Mouse (Mus musculus) E14TG2a.4 (cell line): ENCODE data around the gene Slc24a4.
"Not testable (repeated sequence)": the region's sequence is repeated elsewhere in the genome, so short reads cannot be mapped to it uniquely, and the experiment has no call there.

ENCODE experiments used
- H3K27me3 ChIP-seq: 2 replicates; pipeline ENCODE4 v1.6.1; 2014; ENCODE audit warnings: low read length, control low read depth; ENCODE audit not compliant: insufficient read depth
- H3K36me3 ChIP-seq: 2 replicates; pipeline ENCODE4 v1.6.1; 2014; ENCODE audit warnings: low read length, control low read depth; ENCODE audit not compliant: insufficient read depth
- H3K4me1 ChIP-seq: replicated peaks from 2 replicates; pipeline ENCODE4 v1.6.1; 2014; ENCODE audit warnings: low read depth, low read length, control low read depth
- H3K4me3 ChIP-seq: replicated peaks from 2 replicates; pipeline ENCODE4 v1.5.1; 2014; ENCODE audit warnings: mild to moderate bottlenecking, low read length
- H3K9me3 ChIP-seq: 2 replicates; pipeline ENCODE4 v1.6.1; 2014; ENCODE audit warnings: low read length, control low read depth
- CTCF ChIP-seq: conservative IDR thresholded peaks from 2 replicates; pipeline ENCODE4 v1.5.1; 2014; ENCODE audit warnings: low read length
- NANOG ChIP-seq: IDR thresholded peaks from 2 replicates; pipeline ENCODE4 v1.6.1; 2014; ENCODE audit warnings: borderline replicate concordance, low read length, mixed read lengths
- POU5F1 ChIP-seq: IDR thresholded peaks from 2 replicates; pipeline ENCODE4 v1.6.1; 2014; ENCODE audit warnings: low read length, borderline replicate concordance

Slc24a4 gene

GRCm38 (mm10) chr12:102207245-102207644 lies 78.7 kb downstream of the Slc24a4 start:
- H3K36me3 ChIP-seq = no peaks in the 10 kb centered on the region
- no peaks in the 10 kb centered on the region for H3K27me3 ChIP-seq
- H3K4me3 ChIP-seq = no peak overlapping the region
- no peaks in the 10 kb centered on the region for H3K9me3 ChIP-seq
- no peak for TF ChIP-seq POU5F1
- TF ChIP-seq CTCF = no peak
- TF ChIP-seq NANOG = no peak
- H3K4me1 ChIP-seq = 0 out of 2 replicates have a peak, but pooled peaks cover 3% of the 10 kb centered on the region

DNA sequence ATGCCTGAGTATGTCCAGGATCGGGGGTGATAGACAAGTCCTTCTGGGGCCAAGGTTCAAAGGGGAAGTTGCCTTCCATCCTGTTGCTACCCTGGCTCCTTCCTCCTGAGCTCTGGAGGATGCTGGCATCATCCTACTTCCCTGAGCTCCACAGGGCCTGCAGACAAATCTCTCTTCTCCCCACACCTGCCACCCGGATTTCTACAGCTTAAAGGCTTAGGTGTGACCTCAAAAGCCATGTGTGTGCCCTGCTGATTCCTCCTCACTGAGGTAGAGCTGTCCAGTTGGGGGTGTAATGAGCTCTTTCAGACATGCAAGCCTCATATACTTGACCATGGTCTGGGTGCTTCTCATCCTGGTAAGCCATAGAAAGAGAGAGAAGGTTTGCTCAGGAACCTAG lies 82.3 kb downstream of the Slc24a4 start:
- H3K27me3 ChIP-seq = no peaks in the 10 kb centered on the region
- no peak overlapping the region for H3K4me3 ChIP-seq
- 0 out of 2 replicates have a peak, but pooled peaks cover 3% of the 10 kb centered on the region for H3K4me1 ChIP-seq
- TF ChIP-seq NANOG (no peak), POU5F1 (no peak), CTCF (no peak)
- no peaks in the 10 kb centered on the region for H3K36me3 ChIP-seq
- no peaks in the 10 kb centered on the region for H3K9me3 ChIP-seq

- no peaks in the 10 kb centered on the region for H3K9me3 ChIP-seq
- TF ChIP-seq NANOG (no peak), POU5F1 (no peak), CTCF (no peak)
- no peaks in the 10 kb centered on the region for H3K36me3 ChIP-seq
- H3K4me1 ChIP-seq = no peaks in the 10 kb centered on the region
- peaks cover 3% of the 10 kb centered on the region; the same call in 1 of the 2 replicates for H3K27me3 ChIP-seq
- H3K4me3 ChIP-seq = no peak overlapping the region
Observed at GRCm38 (mm10) chr12:102223404-102223803, 94.9 kb downstream of the Slc24a4 start.

GRCm38 (mm10) chr12:102224112-102224511 lies 95.6 kb downstream of the Slc24a4 start:
- not testable (repeated sequence) for H3K27me3 ChIP-seq, H3K4me3 ChIP-seq, H3K36me3 ChIP-seq, H3K4me1 ChIP-seq, H3K9me3 ChIP-seq

DNA sequence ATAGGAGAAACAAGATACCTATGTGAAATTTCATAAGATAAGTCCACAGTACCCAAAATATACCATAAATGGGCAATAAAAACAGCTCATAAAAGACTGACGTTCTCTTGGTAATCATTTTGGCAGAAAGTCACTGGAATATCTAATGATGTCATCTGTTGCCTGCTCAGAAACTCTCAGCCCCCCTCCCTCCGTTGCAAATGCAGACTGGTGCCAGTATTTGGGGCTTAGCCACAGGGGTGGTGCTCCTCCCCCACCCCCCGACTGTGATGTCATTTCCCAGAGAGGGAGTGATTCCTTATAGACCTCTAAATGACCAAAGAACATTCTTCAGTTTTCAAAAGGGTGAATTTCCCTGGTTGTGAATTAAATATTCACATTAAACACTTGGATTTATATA lies 96.6 kb downstream of the Slc24a4 start:
- H3K9me3 ChIP-seq = no peaks in the 10 kb centered on the region
- TF ChIP-seq NANOG (no peak), CTCF (no peak), POU5F1 (no peak)
- no peaks in the 10 kb centered on the region for H3K4me1 ChIP-seq
- H3K27me3 ChIP-seq = no peaks in the 10 kb centered on the region; the same call in 1 of the 2 replicates
- H3K4me3 ChIP-seq = no peak overlapping the region
- H3K36me3 ChIP-seq = no peaks in the 10 kb centered on the region

DNA sequence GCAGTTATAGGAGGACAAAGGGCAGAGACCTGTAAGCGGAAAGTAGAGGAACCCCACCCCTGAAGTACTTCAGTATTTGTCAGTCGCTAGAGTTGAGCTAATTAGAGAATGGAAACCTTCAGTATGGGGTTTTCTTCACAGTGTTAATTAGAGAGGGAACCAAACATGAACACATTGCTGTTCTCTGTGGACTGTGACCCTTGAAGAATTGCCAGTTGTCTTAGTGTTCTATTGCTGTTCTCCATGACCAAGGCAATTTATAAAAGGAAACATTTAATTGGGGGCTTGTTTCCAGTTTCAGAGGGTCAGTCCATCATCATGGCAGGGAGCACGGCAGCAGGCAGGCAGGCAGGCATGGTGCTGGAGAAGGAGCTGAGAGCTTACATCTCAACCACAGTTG lies 107.0 kb downstream of the Slc24a4 start:
- Histone ChIP-seq H3K9me3 (no peaks in the 10 kb centered on the region), H3K4me3 (no peak overlapping the region), H3K27me3 (peaks cover under 1% of the 10 kb centered on the region; the same call in 1 of the 2 replicates), H3K36me3 (no peaks in the 10 kb centered on the region), H3K4me1 (no peaks in the 10 kb centered on the region)
- TF ChIP-seq NANOG (no peak), CTCF (no peak), POU5F1 (no peak)

GRCm38 (mm10) chr12:102236317-102236716 lies 107.8 kb downstream of the Slc24a4 start:
- H3K4me1 ChIP-seq = peaks cover under 1% of the 10 kb centered on the region
- H3K27me3 ChIP-seq = 0 out of 2 replicates have a peak, but pooled peaks cover 5% of the 10 kb centered on the region
- H3K4me3 ChIP-seq = no peak overlapping the region
- no peaks in the 10 kb centered on the region for H3K36me3 ChIP-seq
- no peak for TF ChIP-seq CTCF
- no peak for TF ChIP-seq POU5F1
- TF ChIP-seq NANOG = no peak
- H3K9me3 ChIP-seq = no peaks in the 10 kb centered on the region

- Histone ChIP-seq H3K4me1 (peaks cover 18% of the 10 kb centered on the region), H3K27me3 (peaks cover 9% of the 10 kb centered on the region; the same call in 1 of the 2 replicates), H3K9me3 (peaks cover 5% of the 10 kb centered on the region; the same call in 1 of the 2 replicates), H3K36me3 (no peaks in the 10 kb centered on the region), H3K4me3 (no peak overlapping the region)
- TF ChIP-seq CTCF = no peak
- TF ChIP-seq POU5F1 = no peak
- TF ChIP-seq NANOG = no peak
Observed at GRCm38 (mm10) chr12:102242076-102242722, 113.7 kb downstream of the Slc24a4 start.

- Histone ChIP-seq H3K4me1 (peaks cover 18% of the 10 kb centered on the region), H3K4me3 (no peak overlapping the region), H3K36me3 (no peaks in the 10 kb centered on the region), H3K9me3 (peaks cover 5% of the 10 kb centered on the region; the same call in 1 of the 2 replicates), H3K27me3 (peaks cover 10% of the 10 kb centered on the region; the same call in 1 of the 2 replicates)
- no peak for TF ChIP-seq CTCF
- TF ChIP-seq POU5F1 = no peak
- TF ChIP-seq NANOG = no peak
Observed at GRCm38 (mm10) chr12:102243915-102244314, 115.4 kb downstream of the Slc24a4 start.
